Mouse (Mus musculus) left cerebral cortex, adult 9 months (tissue): ENCODE data around the gene Hspa1a.
"Not testable (repeated sequence)": the region's sequence is repeated elsewhere in the genome, so short reads cannot be mapped to it uniquely, and the experiment has no call there.

Experiments used
- DNase-seq, 2 experiments: peaks; one replicate each; pipeline ENCODE4 v3.0.0; 2022; ENCODE audit warnings: low spot score in 2 of 2

The Hspa1a gene

GRCm38 (mm10) chr17:35001452-35002152 lies 29.6 kb upstream of the Hspa1a start:
- peak in 1 of 2 experiments; percentile 32 for DNase-seq

- peak; percentile 53 to 72 for DNase-seq
Measured at GRCm38 (mm10) chr17:35000717-35001451, 28.9 kb upstream of the Hspa1a start, which contains the start of gene Vars. Gene Vars, plus strand, starts transcription at chr17:35000987.

GRCm38 (mm10) chr17:34999871-35000716 lies 28.1 kb upstream of the Hspa1a start:
- DNase-seq: not testable (repeated sequence)

- no peak for DNase-seq
Measured at GRCm38 (mm10) chr17:34998526-34999430, 26.8 kb upstream of the Hspa1a start.

- DNase-seq: no peak
Measured at GRCm38 (mm10) chr17:34997142-34997483, 25.2 kb upstream of the Hspa1a start.

- no peak for DNase-seq
Measured at GRCm38 (mm10) chr17:34996411-34997141, 24.6 kb upstream of the Hspa1a start.

GRCm38 (mm10) chr17:34995927-34996326 lies 24.0 kb upstream of the Hspa1a start:
- not testable (repeated sequence) for DNase-seq

GRCm38 (mm10) chr17:34995192-34995591 lies 23.2 kb upstream of the Hspa1a start:
- not testable (repeated sequence) for DNase-seq

GRCm38 (mm10) chr17:34994751-34995150 lies 22.8 kb upstream of the Hspa1a start:
- no peak for DNase-seq

GRCm38 (mm10) chr17:34984218-34984617 lies 12.3 kb upstream of the Hspa1a start:
- DNase-seq: no peak

GRCm38 (mm10) chr17:34982328-34982727 lies 10.4 kb upstream of the Hspa1a start:
- DNase-seq: no peak

- DNase-seq: peak; percentile 79 to 91
Measured at GRCm38 (mm10) chr17:34981690-34982180, 9.8 kb upstream of the Hspa1a start, which contains the start of gene Lsm2. Gene Lsm2, plus strand, starts transcription at chr17:34981862.

GRCm38 (mm10) chr17:34980655-34981054 lies 8.7 kb upstream of the Hspa1a start:
- DNase-seq: peak in 1 of 2 experiments; percentile 42

GRCm38 (mm10) chr17:34979631-34980030 lies 7.7 kb upstream of the Hspa1a start:
- DNase-seq: no peak

GRCm38 (mm10) chr17:34978239-34978638 lies 6.3 kb upstream of the Hspa1a start:
- no peak for DNase-seq

GRCm38 (mm10) chr17:34977000-34977399 lies 5.0 kb upstream of the Hspa1a start:
- no peak for DNase-seq

GRCm38 (mm10) chr17:34975581-34976492 lies 3.9 kb upstream of the Hspa1a start:
- DNase-seq: no peak

- not testable (repeated sequence) for DNase-seq
Measured at GRCm38 (mm10) chr17:34971694-34972068, 275 bp downstream of the Hspa1a start.

- not testable (repeated sequence) for DNase-seq
Measured at GRCm38 (mm10) chr17:34970850-34971249, 1.1 kb downstream of the Hspa1a start.
